In genomic region chr15:85583024-85583423, GRCm38 (mm10) we compare ENCODE assay signal across 8 mouse cellular contexts. TPM values are rescaled to one million over a fixed set of nuclear protein-coding genes. Genes with fewer than 3 reads are reported as not detected.
DNase-seq lines count a peak whose midpoint lies in the region; ATAC-seq and TF ChIP-seq lines count a peak whose summit lies in the region.

No protein-coding gene starts in this region.

- no peak for ATAC-seq in heart, embryonic 15.5 days (replicated peaks; ENCODE audit: insufficient number of reproducible peaks, insufficient read depth, low FRiP score, low read depth)
- ATAC-seq in liver, embryonic 14.5 days (ENCODE audit: insufficient read depth) = no peak
- ATAC-seq in neural tube, embryonic 14.5 days (ENCODE audit: low read depth) = peak; percentile 87

- DNase-seq in B cell, adult 2 months = peak; percentile 23
- peak; percentile 96 for DNase-seq in brain, adult 2 months (ENCODE audit: low read depth, low spot score)
- DNase-seq in kidney, postnatal 10 days = peak; percentile 92
- peak in 2 of 3 experiments; percentile 11 to 14 for DNase-seq in liver, embryonic 14.5 days (ENCODE audit: low read depth in 3 of 3, low spot score in 3 of 3)
- peak; percentile 76 for DNase-seq in thymus, postnatal 0 days (ENCODE audit: low spot score)

- WGBS in heart, embryonic 15.5 days = 2% methylated on average over 8 of the region's 8 CpGs
- under 1% methylated on average over 8 of the region's 8 CpGs for WGBS in liver, embryonic 14.5 days (ENCODE audit: insufficient replicate concordance)
- WGBS in neural tube, embryonic 14.5 days = 0% methylated on average over 8 of the region's 8 CpGs

- H3K4me1 ChIP-seq in embryonic fibroblast, embryonic 13.5 days (ENCODE audit: control insufficient read depth, insufficient read depth, low read length) = 0 out of 2 replicates have a peak, but pooled peaks cover 2% of the 10 kb centered on the region
- H3K4me1 ChIP-seq in heart, embryonic 15.5 days (replicated peaks) = peaks cover 27% of the 10 kb centered on the region
- H3K4me1 ChIP-seq in liver, embryonic 14.5 days (replicated peaks; ENCODE audit: control insufficient read depth in 2 of 2, insufficient read depth in 2 of 2, low read length in 1 of 2) = no peaks in the 10 kb centered on the region
- peaks cover 18% of the 10 kb centered on the region for H3K4me1 ChIP-seq in neural tube, embryonic 14.5 days (ENCODE audit: control insufficient read depth, insufficient read depth, low read length)

- no peaks in the 10 kb centered on the region for H3K36me3 ChIP-seq in heart, embryonic 15.5 days
- no peaks in the 10 kb centered on the region for H3K36me3 ChIP-seq in liver, embryonic 14.5 days (replicated peaks; ENCODE audit: control insufficient read depth, insufficient read depth, low read depth)
- no peaks in the 10 kb centered on the region for H3K36me3 ChIP-seq in neural tube, embryonic 14.5 days (ENCODE audit: control insufficient read depth, insufficient read depth, low read length)

- no peak for TF ChIP-seq POLR2A in embryonic fibroblast, embryonic 13.5 days (IDR thresholded peaks at IDR 0.05; ENCODE audit: low read depth, low read length)

- no peak overlapping the region for H3K27ac ChIP-seq in embryonic fibroblast, embryonic 13.5 days (ENCODE audit: insufficient read depth, low read length)
- no peak overlapping the region for H3K27ac ChIP-seq in heart, embryonic 15.5 days
- no peak overlapping the region for H3K27ac ChIP-seq in liver, embryonic 14.5 days
- no peak overlapping the region for H3K27ac ChIP-seq in neural tube, embryonic 14.5 days (ENCODE audit: low read depth, low read length)

- peak; percentile 100 for TF ChIP-seq CTCF in embryonic fibroblast, embryonic 13.5 days (IDR thresholded peaks at IDR 0.05; ENCODE audit: borderline replicate concordance, insufficient read depth, low read length)
- peak; percentile 85 for TF ChIP-seq CTCF in liver, embryonic 14.5 days (IDR thresholded peaks at IDR 0.05; ENCODE audit: low read depth)

- H3K4me3 ChIP-seq in embryonic fibroblast, embryonic 13.5 days (ENCODE audit: insufficient read depth, low read length) = no peak overlapping the region
- H3K4me3 ChIP-seq in heart, embryonic 15.5 days = 0 out of 2 replicates have a peak overlapping the region, but pooled peaks have one; percentile 5
- H3K4me3 ChIP-seq in liver, embryonic 14.5 days (ENCODE audit: insufficient read depth in 1 of 2, low read depth in 2 of 2, low read length in 2 of 2) = no peak overlapping the region
- no peak overlapping the region for H3K4me3 ChIP-seq in neural tube, embryonic 14.5 days (ENCODE audit: low read depth, low read length)

- H3K4me2 ChIP-seq in heart, embryonic 15.5 days = no peak overlapping the region
- no peak overlapping the region for H3K4me2 ChIP-seq in liver, embryonic 14.5 days (ENCODE audit: low read depth)
- H3K4me2 ChIP-seq in neural tube, embryonic 14.5 days (ENCODE audit: low read depth, low read length) = peak overlapping the region; percentile 100; the same call in 1 of the 2 replicates

- H3K9ac ChIP-seq in heart, embryonic 15.5 days = no peak overlapping the region
- no peak overlapping the region for H3K9ac ChIP-seq in liver, embryonic 14.5 days (replicated peaks)
- no peak overlapping the region for H3K9ac ChIP-seq in neural tube, embryonic 14.5 days (replicated peaks; ENCODE audit: low read depth, low read length)

- peaks cover 89% of the 10 kb centered on the region for H3K27me3 ChIP-seq in heart, embryonic 15.5 days
- peaks cover 54% of the 10 kb centered on the region for H3K27me3 ChIP-seq in liver, embryonic 14.5 days (ENCODE audit: control insufficient read depth, insufficient read depth, low read length)
- peaks cover 22% of the 10 kb centered on the region for H3K27me3 ChIP-seq in neural tube, embryonic 14.5 days (ENCODE audit: control insufficient read depth, insufficient read depth, low read length)

- no peak for TF ChIP-seq EP300 in liver, embryonic 14.5 days (IDR thresholded peaks at IDR 0.05; ENCODE audit: low read depth)

- H3K9me3 ChIP-seq in heart, embryonic 15.5 days (replicated peaks) = no peaks in the 10 kb centered on the region
- H3K9me3 ChIP-seq in liver, embryonic 14.5 days (ENCODE audit: control insufficient read depth, low read length) = no peaks in the 10 kb centered on the region
- no peaks in the 10 kb centered on the region for H3K9me3 ChIP-seq in neural tube, embryonic 14.5 days (ENCODE audit: control insufficient read depth, low read length)

RNA-seq across cellular contexts. Expression of gene Wnt7b, which starts 0.8 kb away (rescaled TPM):
- polyA plus RNA-seq in embryonic fibroblast, embryonic 13.5 days (2011; ENCODE audit: insufficient read length, low read depth, missing spikeins) = not detected in 2 replicates
- polyA plus RNA-seq in heart, embryonic 15.5 days (2015; fragmentation: Nextera tagmentation; extraction: Ambion mirVana) = 1.3 and 5.2 TPM in 2 replicates
- polyA plus RNA-seq in liver, embryonic 14.5 days (2012; rRNA removed) = 0.08 and 0.19 TPM in 2 replicates
- polyA plus RNA-seq in liver, embryonic 14.5 days (2014; fragmentation: Nextera tagmentation; extraction: Ambion mirVana) = 0.03 and 0.29 TPM in 2 replicates
- 17.3 and 25.0 TPM in 2 replicates for polyA plus RNA-seq in neural tube, embryonic 14.5 days (2014; fragmentation: Nextera tagmentation; extraction: Ambion mirVana)
- polyA plus RNA-seq in thymus, postnatal 0 days (2015; fragmentation: Nextera tagmentation; extraction: Ambion mirVana) = 0.73 and 1.3 TPM in 2 replicates

Comparison
In these comparisons a context has a peak if more than half of its experiments do, and no peak if none do; other contexts are left out.
1. DNase-seq: peak in every context shown above with its lines; median percentile 96 in brain, adult 2 months; 92 in kidney, postnatal 10 days; 76 in thymus, postnatal 0 days; 23 in B cell, adult 2 months; 12 in liver, embryonic 14.5 days.